Mouse (Mus musculus): Measurements from ENCODE around the gene Myf6.

Gene Myf6

GRCm38 (mm10) chr10:107494568-107494967 lies at the start of gene Myf6:
Myf6 (minus strand) TSS chr10:107494737.
- DNase-seq (ENCODE audit: inconsistent ontology term): no peak

- no peak for DNase-seq (ENCODE audit: inconsistent ontology term)
Measured at GRCm38 (mm10) chr10:107543026-107543425, 48.5 kb upstream of the Myf6 start.

- no peak for DNase-seq (ENCODE audit: inconsistent ontology term)
Measured at GRCm38 (mm10) chr10:107528758-107529157, 34.2 kb upstream of the Myf6 start.

GRCm38 (mm10) chr10:107519216-107519615 lies 24.7 kb upstream of the Myf6 start:
- DNase-seq (ENCODE audit: inconsistent ontology term): no peak

GRCm38 (mm10) chr10:107516641-107517040 lies 22.1 kb upstream of the Myf6 start:
- no peak for DNase-seq (ENCODE audit: inconsistent ontology term)

GRCm38 (mm10) chr10:107514735-107515134 lies 20.2 kb upstream of the Myf6 start:
- DNase-seq (ENCODE audit: inconsistent ontology term): no peak

GRCm38 (mm10) chr10:107506397-107506796 lies 11.9 kb upstream of the Myf6 start:
- DNase-seq (ENCODE audit: inconsistent ontology term): no peak

GRCm38 (mm10) chr10:107503430-107503829 lies 8.9 kb upstream of the Myf6 start:
- DNase-seq (ENCODE audit: inconsistent ontology term): peak; percentile 57

GRCm38 (mm10) chr10:107502193-107502592 lies 7.7 kb upstream of the Myf6 start:
- DNase-seq (ENCODE audit: inconsistent ontology term): peak; percentile 51

- no peak for DNase-seq (ENCODE audit: inconsistent ontology term)
Measured at GRCm38 (mm10) chr10:107499656-107500055, 5.1 kb upstream of the Myf6 start.

GRCm38 (mm10) chr10:107496402-107496801 lies 1.9 kb upstream of the Myf6 start:
- DNase-seq (ENCODE audit: inconsistent ontology term): no peak

GRCm38 (mm10) chr10:107493580-107494474 lies 710 bp downstream of the Myf6 start:
- no peak for DNase-seq (ENCODE audit: inconsistent ontology term)

GRCm38 (mm10) chr10:107492867-107493579 lies 1.5 kb downstream of the Myf6 start:
- DNase-seq (ENCODE audit: inconsistent ontology term): peak; percentile 18

- DNase-seq (ENCODE audit: inconsistent ontology term): no peak
Measured at GRCm38 (mm10) chr10:107488654-107489315, 5.8 kb downstream of the Myf6 start.

GRCm38 (mm10) chr10:107486770-107487169 lies 7.8 kb downstream of the Myf6 start:
- no peak for DNase-seq (ENCODE audit: inconsistent ontology term)

- DNase-seq (ENCODE audit: inconsistent ontology term): no peak
Measured at GRCm38 (mm10) chr10:107485870-107486269, 8.7 kb downstream of the Myf6 start, which contains the start of gene Myf5. Myf5 (minus strand) TSS chr10:107486134.

GRCm38 (mm10) chr10:107484050-107484449 lies 10.5 kb downstream of the Myf6 start:
- DNase-seq (ENCODE audit: inconsistent ontology term): no peak

- DNase-seq (ENCODE audit: inconsistent ontology term): no peak
Measured at GRCm38 (mm10) chr10:107473497-107473896, 21.0 kb downstream of the Myf6 start.

- no peak for DNase-seq (ENCODE audit: inconsistent ontology term)
Measured at GRCm38 (mm10) chr10:107471712-107472111, 22.8 kb downstream of the Myf6 start.

- no peak for DNase-seq (ENCODE audit: inconsistent ontology term)
Measured at GRCm38 (mm10) chr10:107467819-107468218, 26.7 kb downstream of the Myf6 start.

- no peak for DNase-seq (ENCODE audit: inconsistent ontology term)
Measured at GRCm38 (mm10) chr10:107449496-107450330, 44.8 kb downstream of the Myf6 start.
